Mouse (Mus musculus) testis, adult 2 months (tissue): ENCODE measurements around the gene Gm826.

Experiments
- CTCF ChIP-seq: fragments of 200-500 bp; IDR thresholded peaks from 2 replicates; pipeline ENCODE4 v1.5.1; 2012; ENCODE audit warnings: low read depth, mild to moderate bottlenecking, inconsistent platforms, low read length, moderate library complexity; ENCODE audit not compliant: control insufficient read depth, insufficient read depth, insufficient replicate concordance
- POLR2A ChIP-seq: fragments of 200-500 bp; IDR thresholded peaks from 2 replicates; pipeline ENCODE4 v1.6.1; 2012; ENCODE audit warnings: low read depth, mild to moderate bottlenecking, inconsistent platforms, low read length, moderate library complexity; ENCODE audit not compliant: control insufficient read depth

DNA sequence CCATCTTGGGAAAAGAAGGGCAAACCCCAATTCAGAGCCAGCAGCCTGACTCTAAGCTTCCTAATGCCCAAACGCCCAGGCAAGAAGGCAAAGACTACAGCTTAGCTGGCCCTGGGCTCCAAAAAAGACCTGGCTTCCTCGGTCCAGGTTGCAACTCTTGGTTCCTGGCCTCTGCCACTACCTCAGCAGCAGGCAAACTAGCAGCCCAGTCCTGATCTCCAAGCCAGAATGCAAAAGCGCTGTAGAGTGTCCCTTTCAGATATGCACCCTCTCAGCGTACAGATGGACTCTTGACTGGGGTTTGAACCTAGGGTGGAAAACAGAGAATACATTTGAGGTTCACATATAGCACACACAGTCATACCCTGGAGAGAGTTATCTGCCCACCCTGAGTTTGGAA lies 29.2 kb upstream of the Gm826 start:
- TF ChIP-seq POLR2A (no peak), CTCF (no peak)
